In genomic region chr9:46751981-46752380, GRCm38 (mm10) we compare ENCODE assay signal across 27 mouse cellular contexts.
DNase-seq lines count a peak whose midpoint lies in the region; ATAC-seq and TF ChIP-seq lines count a peak whose summit lies in the region.
"Had no signal": no experiment of that assay in that cellular context is flagged by ENCODE, and none has a peak within 500 bp of the region (broad histone marks: within the 10 kb centered on the region; RNA-seq: fewer than 3 reads in every experiment).

No protein-coding gene starts in this region.

- no peak overlapping the region for H3K4me2 ChIP-seq in forebrain, embryonic 13.5 days
- H3K4me2 ChIP-seq in forebrain, embryonic 14.5 days (ENCODE audit: low read length): no peak overlapping the region
- H3K4me2 ChIP-seq in hindbrain, embryonic 14.5 days (replicated peaks): no peak overlapping the region
- H3K4me2 ChIP-seq in hindbrain, embryonic 12.5 days (replicated peaks): no peak overlapping the region
- H3K4me2 ChIP-seq: heart, embryonic 12.5 days; heart, embryonic 15.5 days; intestine, embryonic 15.5 days had no signal

- WGBS in forebrain, embryonic 13.5 days: 45% methylated on average over 5 of the region's 5 CpGs
- WGBS in forebrain, embryonic 14.5 days: 38% methylated on average over 5 of the region's 5 CpGs
- 42% methylated on average over 5 of the region's 5 CpGs for WGBS in hindbrain, embryonic 14.5 days
- 52% methylated on average over 5 of the region's 5 CpGs for WGBS in hindbrain, embryonic 12.5 days

- TF ChIP-seq POLR2A in brain, embryonic 14.5 days (IDR thresholded peaks at IDR 0.05; ENCODE audit: borderline replicate concordance, extremely low read depth, insufficient read depth, insufficient read length, poor library complexity, severe bottlenecking): no peak

- H3K4me3 ChIP-seq in forebrain, embryonic 13.5 days: no peak overlapping the region
- H3K4me3 ChIP-seq in forebrain, embryonic 14.5 days (ENCODE audit: low read depth, low read length): no peak overlapping the region
- H3K4me3 ChIP-seq in hindbrain, embryonic 14.5 days (replicated peaks; ENCODE audit: low read length): no peak overlapping the region
- H3K4me3 ChIP-seq in hindbrain, embryonic 12.5 days: no peak overlapping the region
- H3K4me3 ChIP-seq: heart, embryonic 12.5 days; heart, embryonic 15.5 days; hindbrain, embryonic 13.5 days; intestine, embryonic 15.5 days had no signal

- no peaks in the 10 kb centered on the region for H3K36me3 ChIP-seq in forebrain, embryonic 13.5 days (ENCODE audit: poor library complexity, severe bottlenecking)
- H3K36me3 ChIP-seq in forebrain, embryonic 14.5 days (ENCODE audit: control insufficient read depth, insufficient read depth, low read length): no peaks in the 10 kb centered on the region
- H3K36me3 ChIP-seq in hindbrain, embryonic 14.5 days (replicated peaks; ENCODE audit: control insufficient read depth, insufficient read depth): no peaks in the 10 kb centered on the region
- no peaks in the 10 kb centered on the region for H3K36me3 ChIP-seq in hindbrain, embryonic 12.5 days
- H3K36me3 ChIP-seq: G1E; heart, embryonic 12.5 days; heart, embryonic 15.5 days; hindbrain, embryonic 13.5 days; intestine, embryonic 15.5 days had no signal

- H3K27me3 ChIP-seq in forebrain, embryonic 13.5 days: peaks cover 2% of the 10 kb centered on the region; the same call in 1 of the 2 replicates
- H3K27me3 ChIP-seq in forebrain, embryonic 14.5 days (replicated peaks; ENCODE audit: control insufficient read depth, insufficient read depth, low read length): no peaks in the 10 kb centered on the region
- no peaks in the 10 kb centered on the region for H3K27me3 ChIP-seq in hindbrain, embryonic 14.5 days (ENCODE audit: control insufficient read depth, insufficient read depth, low read length)
- no peaks in the 10 kb centered on the region for H3K27me3 ChIP-seq in hindbrain, embryonic 12.5 days
- H3K27me3 ChIP-seq: CH12.LX; hindbrain, embryonic 13.5 days; intestine, embryonic 15.5 days had no signal

- no peak for TF ChIP-seq CTCF in brain, embryonic 14.5 days (IDR thresholded peaks at IDR 0.05; ENCODE audit: borderline replicate concordance, extremely low read depth, insufficient read depth, insufficient read length)

- peaks cover 28% of the 10 kb centered on the region for H3K4me1 ChIP-seq in forebrain, embryonic 13.5 days
- peaks cover 14% of the 10 kb centered on the region for H3K4me1 ChIP-seq in forebrain, embryonic 14.5 days (ENCODE audit: control insufficient read depth, insufficient read depth, low read length)
- peaks cover 13% of the 10 kb centered on the region; the same call in 1 of the 2 replicates for H3K4me1 ChIP-seq in hindbrain, embryonic 14.5 days (replicated peaks; ENCODE audit: control insufficient read depth, insufficient read depth, low read length)
- H3K4me1 ChIP-seq in hindbrain, embryonic 12.5 days: peaks cover 13% of the 10 kb centered on the region
- H3K4me1 ChIP-seq: heart, embryonic 12.5 days; heart, embryonic 15.5 days; intestine, embryonic 15.5 days had no signal

- no peak for DNase-seq in forebrain, embryonic 14.5 days (ENCODE audit: low spot score)
- DNase-seq in hindbrain, embryonic 14.5 days (ENCODE audit: low spot score): no peak
- peak; percentile 51 for DNase-seq in MN1 (ENCODE audit: low spot score)
- DNase-seq in brain, embryonic 14.5 days (ENCODE audit: low read depth): peak; percentile 51
- no peak for DNase-seq in thymus, postnatal 10 days (ENCODE audit: low spot score in 2 of 2)
- DNase-seq: adrenal gland, adult 8-10 months; adrenal gland, postnatal 25 days; B cell, adult 2 months; cerebellum, adult 18-20 months; cerebellum, adult 9-10 months; cerebellum, postnatal 36 days; embryo, embryonic 11 days; gastrocnemius, postnatal 25 days; heart, adult 18-20 months; heart, postnatal 10 days; heart, postnatal 36 days; kidney, adult 11 months; kidney, adult 8-10 months had no signal

- no peaks in the 10 kb centered on the region for H3K9me3 ChIP-seq in forebrain, embryonic 13.5 days (replicated peaks)
- no peaks in the 10 kb centered on the region for H3K9me3 ChIP-seq in forebrain, embryonic 14.5 days (replicated peaks; ENCODE audit: control insufficient read depth, low read length)
- H3K9me3 ChIP-seq in hindbrain, embryonic 14.5 days (ENCODE audit: control insufficient read depth, low read length): no peaks in the 10 kb centered on the region
- H3K9me3 ChIP-seq in hindbrain, embryonic 12.5 days (replicated peaks): no peaks in the 10 kb centered on the region
- H3K9me3 ChIP-seq: heart, embryonic 15.5 days; intestine, embryonic 15.5 days had no signal

- H3K27ac ChIP-seq in forebrain, embryonic 13.5 days: no peak overlapping the region
- no peak overlapping the region for H3K27ac ChIP-seq in forebrain, embryonic 14.5 days (ENCODE audit: low read depth, low read length)
- 0 out of 2 replicates have a peak overlapping the region, but pooled peaks have one; percentile 15 for H3K27ac ChIP-seq in hindbrain, embryonic 14.5 days
- no peak overlapping the region for H3K27ac ChIP-seq in hindbrain, embryonic 12.5 days
- H3K27ac ChIP-seq: heart, embryonic 15.5 days; hindbrain, embryonic 13.5 days; intestine, embryonic 15.5 days had no signal

- ATAC-seq in forebrain, embryonic 13.5 days: no peak
- ATAC-seq in forebrain, embryonic 14.5 days: no peak
- ATAC-seq in hindbrain, embryonic 14.5 days (ENCODE audit: low FRiP score): no peak
- ATAC-seq in hindbrain, embryonic 12.5 days (ENCODE audit: low FRiP score): no peak
- ATAC-seq: activated CD4-positive, CD25-positive, alpha-beta regulatory T cell, adult 4 months; intestine, embryonic 15.5 days had no signal

- 0 out of 2 replicates have a peak overlapping the region, but pooled peaks have one; percentile 3 for H3K9ac ChIP-seq in forebrain, embryonic 13.5 days
- no peak overlapping the region for H3K9ac ChIP-seq in forebrain, embryonic 14.5 days (ENCODE audit: low read length)
- H3K9ac ChIP-seq in hindbrain, embryonic 14.5 days: no peak overlapping the region
- H3K9ac ChIP-seq in hindbrain, embryonic 12.5 days: no peak overlapping the region
- H3K9ac ChIP-seq: heart, embryonic 12.5 days; heart, embryonic 15.5 days; hindbrain, embryonic 13.5 days; intestine, embryonic 15.5 days had no signal

Comparison
In these comparisons a context has a peak if more than half of its experiments do, and no peak if none do; other contexts are left out.
1. DNase-seq: peak in MN1 (single experiment) and brain, embryonic 14.5 days (single experiment); none in forebrain, embryonic 14.5 days (single experiment), hindbrain, embryonic 14.5 days (single experiment) and thymus, postnatal 10 days (0 of 2).